Mouse (Mus musculus): ENCODE data around the gene Gabbr2. TPM values are rescaled to one million over a fixed set of nuclear protein-coding genes. Genes with fewer than 3 reads are reported as not detected.

Gene Gabbr2
- total and polyA plus RNA-seq, 3 experiments = not detected

DNA sequence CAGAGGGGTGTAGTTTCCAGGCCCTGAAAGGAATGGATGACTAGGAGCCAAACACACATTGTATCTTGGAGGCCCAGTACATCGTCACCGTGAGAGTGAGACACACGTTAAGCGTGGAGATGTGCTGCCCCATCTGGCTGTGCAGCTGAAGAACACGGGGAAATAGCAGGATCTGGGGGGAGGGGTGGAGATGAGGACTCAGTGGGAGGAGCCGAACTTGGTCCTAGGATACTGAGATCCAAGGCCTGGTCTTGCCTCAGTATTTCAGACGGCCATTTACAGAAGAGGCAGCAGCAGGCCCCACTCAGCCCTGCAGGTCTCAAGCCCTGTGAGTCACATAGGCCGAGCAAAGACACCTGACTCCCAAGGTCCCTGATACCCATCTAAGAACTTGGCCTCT, 72.5 kb downstream of the Gabbr2 start:
- Histone ChIP-seq H3K9ac (ENCODE audit: insufficient read depth, low read depth) (no peak overlapping the region), H3K27me3 (replicated peaks) (peaks cover 21% of the 10 kb centered on the region), H3K4me2 (ENCODE audit: insufficient read depth, low read depth, poor library complexity, severe bottlenecking) (no peak overlapping the region), H3K4me3 (replicated peaks in 1 of 3; ENCODE audit: low read depth in 2 of 3, low read length in 2 of 3, poor library complexity in 1 of 3) (no peak overlapping the region), H3K79me2 (replicated peaks; ENCODE audit: control insufficient read depth, extremely low read depth, insufficient read depth, poor library complexity, severe bottlenecking) (no peaks in the 10 kb centered on the region), H3K9me3 (replicated peaks; ENCODE audit: low read length) (no peaks in the 10 kb centered on the region), H3K27ac (ENCODE audit: insufficient read depth, low read depth) (no peak overlapping the region), H3K4me1 (ENCODE audit: control insufficient read depth in 1 of 2, insufficient read depth in 2 of 2) (peaks cover 3 to 12% of the 10 kb centered on the region in 2 experiments; a peak in 2 of 4 replicates), H3K36me3 (replicated peaks in 1 of 2; ENCODE audit: control insufficient read depth in 1 of 2, insufficient read depth in 1 of 2, low read length in 1 of 2) (no peaks in the 10 kb centered on the region)
- in situ Hi-C loops (cut with MboI; ENCODE audit: low pct_ligation_motif_present, low pct_unique_long_range_greater_than_20kb, low sequenced_read_pairs) = no loop called here
- no peak for DNase-seq (ENCODE audit: extremely low read depth)
- dilution Hi-C loops (cut with MboI; ENCODE audit: extremely low pct_ligation_motif_present, extremely low pct_unique_long_range_greater_than_20kb, low sequenced_read_pairs) = no loop called here
- no peak for TF ChIP-seq ELF1 (IDR thresholded peaks at IDR 0.05; ENCODE audit: low read depth, low read length)
- no peak; the same call in 1 of the 2 replicates for TF ChIP-seq RAD21 (IDR thresholded peaks at IDR 0.05; ENCODE audit: low read depth, low read length)
- TF ChIP-seq ZC3H11A (IDR thresholded peaks at IDR 0.05; ENCODE audit: low read depth, low read length) = no peak
- TF ChIP-seq ETS1 (conservative IDR thresholded peaks at IDR 0.05; ENCODE audit: low read depth, low read length) = no peak
- TF ChIP-seq MYC (IDR thresholded peaks at IDR 0.05; ENCODE audit: low read depth, low read length) = no peak
- no peak for TF ChIP-seq SIN3A (IDR thresholded peaks at IDR 0.05; ENCODE audit: low read length)

DNA sequence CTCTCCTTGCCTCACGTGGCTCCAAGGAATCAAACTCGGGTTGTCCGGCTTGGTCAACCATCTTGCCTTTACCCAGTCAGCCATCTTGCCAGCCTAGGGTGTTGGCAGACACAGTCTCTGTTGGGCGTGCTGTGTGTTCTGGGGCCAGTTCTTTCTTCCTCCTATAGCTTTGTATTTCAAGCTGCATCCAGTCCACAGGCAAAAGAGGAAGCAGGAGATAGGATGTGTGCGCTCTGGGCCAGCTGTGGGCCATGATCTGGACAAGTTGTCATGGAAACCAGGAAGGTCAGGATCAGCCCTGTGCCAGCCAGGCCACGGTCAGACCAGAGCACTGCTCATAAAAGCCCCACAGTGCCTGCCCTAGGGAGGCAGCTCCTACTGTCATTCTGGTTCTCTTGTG, 74.9 kb downstream of the Gabbr2 start:
- Histone ChIP-seq H3K27ac (ENCODE audit: insufficient read depth, low read depth) (no peak overlapping the region), H3K36me3 (replicated peaks in 1 of 2; ENCODE audit: control insufficient read depth in 1 of 2, insufficient read depth in 1 of 2, low read length in 1 of 2) (no peaks in the 10 kb centered on the region), H3K79me2 (replicated peaks; ENCODE audit: control insufficient read depth, extremely low read depth, insufficient read depth, poor library complexity, severe bottlenecking) (no peaks in the 10 kb centered on the region), H3K9ac (ENCODE audit: insufficient read depth, low read depth) (no peak overlapping the region), H3K9me3 (replicated peaks; ENCODE audit: low read length) (no peaks in the 10 kb centered on the region), H3K4me2 (ENCODE audit: insufficient read depth, low read depth, poor library complexity, severe bottlenecking) (no peak overlapping the region), H3K4me1 (ENCODE audit: control insufficient read depth in 1 of 2, insufficient read depth in 2 of 2) (peaks cover 3 to 12% of the 10 kb centered on the region in 2 experiments; a peak in 2 of 4 replicates), H3K27me3 (replicated peaks) (peaks cover 19% of the 10 kb centered on the region), H3K4me3 (replicated peaks in 1 of 3; ENCODE audit: low read depth in 2 of 3, low read length in 2 of 3, poor library complexity in 1 of 3) (no peak overlapping the region)
- no peak for DNase-seq (ENCODE audit: extremely low read depth)
- no peak for TF ChIP-seq NELFE (IDR thresholded peaks at IDR 0.05; ENCODE audit: low read depth, low read length)
- no peak for TF ChIP-seq EP300 (IDR thresholded peaks at IDR 0.05; ENCODE audit: low read length)
- no peak for TF ChIP-seq NRF1 (IDR thresholded peaks at IDR 0.05; ENCODE audit: low read depth, low read length)
- no peak for TF ChIP-seq RCOR1 (conservative IDR thresholded peaks at IDR 0.05; ENCODE audit: low read depth, low read length)
- no peak for TF ChIP-seq BHLHE40 (IDR thresholded peaks at IDR 0.05; ENCODE audit: low read depth, low read length)
- TF ChIP-seq PAX5 (IDR thresholded peaks at IDR 0.05; ENCODE audit: low read length) = no peak
- TF ChIP-seq ETS1 (conservative IDR thresholded peaks at IDR 0.05; ENCODE audit: low read depth, low read length) = no peak
- TF ChIP-seq USF1 (IDR thresholded peaks at IDR 0.05; ENCODE audit: low read depth, low read length) = no peak
- TF ChIP-seq MAZ (IDR thresholded peaks at IDR 0.05; ENCODE audit: low read depth, low read length) = no peak
- TF ChIP-seq ZMIZ1 (IDR thresholded peaks at IDR 0.05; ENCODE audit: low read depth, low read length) = no peak
- TF ChIP-seq RAD21 (IDR thresholded peaks at IDR 0.05; ENCODE audit: low read depth, low read length) = no peak
- TF ChIP-seq ZKSCAN1 (IDR thresholded peaks at IDR 0.05; ENCODE audit: borderline replicate concordance, low read depth, low read length) = no peak
- no peak for TF ChIP-seq MYC (IDR thresholded peaks at IDR 0.05; ENCODE audit: low read depth, low read length)
- no peak for TF ChIP-seq USF2 (conservative IDR thresholded peaks at IDR 0.05; ENCODE audit: low read depth, low read length)
- in situ Hi-C loops (cut with MboI; ENCODE audit: low pct_ligation_motif_present, low pct_unique_long_range_greater_than_20kb, low sequenced_read_pairs) = no loop called here
- dilution Hi-C loops (cut with MboI; ENCODE audit: extremely low pct_ligation_motif_present, extremely low pct_unique_long_range_greater_than_20kb, low sequenced_read_pairs) = no loop called here
